Mouse (Mus musculus) bone marrow, adult 2 months (tissue): Measurements from ENCODE around the gene Slc39a2. TPM values are rescaled to one million over a fixed set of nuclear protein-coding genes. Genes with fewer than 3 reads are reported as not detected.

Experiments used
- H3K27ac ChIP-seq: fragments of 200-500 bp; 2 replicates; pipeline ENCODE4 v1.5.1; 2012; ENCODE audit warnings: low read depth, mild to moderate bottlenecking, control low read depth, inconsistent platforms, low read length; ENCODE audit not compliant: control insufficient read depth, poor library complexity, insufficient read depth
- H3K4me1 ChIP-seq: fragments of 200-500 bp; 2 replicates; pipeline ENCODE4 v1.6.1; 2011; ENCODE audit warnings: low read length; ENCODE audit not compliant: control insufficient read depth, insufficient read depth
- H3K4me3 ChIP-seq: fragments of 200-500 bp; replicated peaks from 2 replicates; pipeline ENCODE3; 2011; ENCODE audit warnings: mild to moderate bottlenecking, low read depth, low read length, control low read depth; ENCODE audit not compliant: control insufficient read depth
- CTCF ChIP-seq: fragments of 200-500 bp; IDR thresholded peaks from 2 replicates; pipeline ENCODE4 v1.5.1; 2011; ENCODE audit warnings: low read length, control low read depth; ENCODE audit not compliant: control insufficient read depth, insufficient read depth
- POLR2A ChIP-seq: fragments of 200-500 bp; IDR thresholded peaks from 2 replicates; pipeline ENCODE4 v1.6.1; 2011; ENCODE audit warnings: low read depth, mild to moderate bottlenecking, control low read depth, low read length, borderline replicate concordance; ENCODE audit not compliant: control insufficient read depth
- WGBS: fragments of 180-500 bp; shearing (Covaris S2); methylation state at CpG from one replicate; pipeline ENCODE4 v1.1.7; 2018; 5-methylcytosine and 5-hydroxymethylcytosine counted together
- polyA plus RNA-seq: library from polyadenylated mRNA; stranded (reverse); fragments of >200 nt; gene quantifications from 2 replicates; pipeline ENCODE4 v1.2.4, GENCODE M21; 2011; ENCODE audit warnings: low replicate concordance; ENCODE audit not compliant: missing spikeins, insufficient read depth, insufficient read length

The Slc39a2 gene
- polyA plus RNA-seq, 1 experiment = 7.2 TPM

DNA sequence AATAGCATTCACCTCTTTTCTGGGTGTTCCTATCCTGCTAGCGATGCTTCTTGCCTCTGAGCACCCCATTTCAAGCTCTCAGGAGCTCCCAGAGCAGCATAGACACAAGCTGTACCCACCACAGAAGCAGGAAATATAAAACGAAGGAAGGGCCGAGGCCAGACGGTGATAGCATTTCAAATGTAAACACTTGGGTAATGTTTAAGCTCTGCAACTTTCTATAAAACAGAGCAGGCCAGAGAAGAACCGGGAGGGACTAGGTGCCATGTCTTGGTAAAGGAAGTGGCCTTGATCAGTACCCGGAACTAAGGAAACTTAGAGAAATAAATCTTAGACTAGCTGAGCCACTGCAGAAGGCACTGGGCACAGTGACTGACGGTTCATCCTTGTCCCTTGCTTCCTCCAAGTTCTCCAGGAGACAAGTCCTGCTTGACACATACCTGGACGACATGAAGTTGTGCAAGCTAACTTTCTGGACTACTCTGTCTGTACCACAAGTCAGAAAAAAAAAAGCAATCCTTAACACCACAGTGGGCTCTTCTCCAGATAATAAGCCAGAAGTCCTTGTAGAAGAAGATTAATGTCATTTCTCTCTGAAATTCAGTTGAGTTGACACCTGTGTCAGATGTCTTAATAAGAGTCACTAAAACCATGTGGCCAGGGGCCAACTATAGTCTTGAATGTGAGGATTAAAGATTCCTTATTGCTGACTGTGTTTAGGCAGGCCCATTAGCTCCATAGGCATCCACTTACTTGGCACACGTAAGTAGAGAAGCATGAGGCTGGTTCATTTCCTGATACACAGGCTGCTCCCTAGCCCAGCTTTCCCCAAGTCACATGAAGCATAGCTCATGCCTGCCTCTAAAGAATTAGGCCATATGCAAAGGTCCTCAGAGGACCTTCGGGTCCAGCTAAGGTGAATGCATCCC lies 39.7 kb downstream of the Slc39a2 start:
- Histone ChIP-seq H3K27ac (no peak overlapping the region), H3K4me3 (no peak overlapping the region), H3K4me1 (no peaks in the 10 kb centered on the region)
- WGBS = 54% methylated on average over 10 of the region's 10 CpGs
- TF ChIP-seq POLR2A = no peak

GRCm38 (mm10) chr14:51939005-51939404 lies 46.3 kb downstream of the Slc39a2 start:
- Histone ChIP-seq H3K4me3 (no peak overlapping the region), H3K27ac (no peak overlapping the region), H3K4me1 (no peaks in the 10 kb centered on the region)
- WGBS = 89% methylated on average over 9 of the region's 9 CpGs
- TF ChIP-seq CTCF (no peak), POLR2A (no peak)

DNA sequence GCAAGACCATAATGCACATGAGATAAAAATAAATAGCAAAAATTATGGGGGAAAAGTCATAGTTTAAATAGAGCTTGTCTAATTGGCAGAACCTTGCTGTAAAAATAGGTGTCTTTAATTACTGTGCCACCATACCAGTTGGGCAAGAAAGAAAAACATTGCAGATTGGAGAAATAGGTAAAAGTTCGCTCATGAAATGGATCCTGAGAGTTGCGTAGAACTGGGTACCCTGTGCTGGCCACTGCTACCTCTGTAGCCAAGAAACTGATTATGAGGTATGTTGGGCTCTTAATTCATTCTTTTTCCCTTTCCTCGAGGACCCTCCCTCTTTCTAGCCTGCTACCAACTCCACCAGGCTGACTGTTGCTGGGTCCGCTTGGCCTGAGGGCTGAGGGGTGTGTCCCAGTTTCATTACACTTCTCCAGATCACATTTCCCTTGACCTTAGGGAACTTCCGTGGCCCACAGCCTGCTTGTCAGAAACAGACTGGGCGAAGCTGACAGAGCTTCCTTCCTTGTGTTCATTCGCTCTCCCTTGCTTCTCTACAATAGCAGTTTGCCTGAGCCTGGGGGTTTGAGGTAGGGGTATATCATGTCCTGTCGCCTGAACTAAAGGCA lies 48.4 kb downstream of the Slc39a2 start:
- H3K27ac ChIP-seq = no peak overlapping the region
- no peak overlapping the region for H3K4me3 ChIP-seq
- no peak for TF ChIP-seq CTCF
- no peak for TF ChIP-seq POLR2A
- 29% methylated on average over 8 of the region's 8 CpGs for WGBS
- H3K4me1 ChIP-seq = no peaks in the 10 kb centered on the region

DNA sequence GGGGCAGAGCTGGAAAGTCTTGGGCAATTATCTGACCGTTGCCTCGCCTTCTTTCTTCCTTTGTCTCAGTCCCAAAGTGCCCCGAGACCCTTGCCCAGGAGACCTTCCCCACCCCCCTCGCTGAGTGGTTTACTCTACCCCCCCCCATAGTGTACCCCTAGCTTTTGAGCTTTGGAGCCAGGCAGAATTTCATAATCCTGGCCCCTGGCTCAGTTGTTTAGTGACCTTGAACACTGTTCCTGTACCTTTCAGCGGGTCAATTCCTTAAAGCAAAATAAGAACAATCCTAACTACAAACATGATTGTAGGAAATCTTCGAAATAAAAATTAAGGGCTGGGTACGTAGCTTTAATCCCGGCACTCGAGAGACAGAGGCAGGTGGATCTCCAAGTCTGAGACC lies 48.9 kb downstream of the Slc39a2 start:
- H3K27ac ChIP-seq = no peak overlapping the region
- WGBS = 51% methylated on average over 9 of the region's 9 CpGs
- TF ChIP-seq POLR2A (no peak), CTCF (no peak)

GRCm38 (mm10) chr14:51942236-51942635 lies 49.5 kb downstream of the Slc39a2 start:
- Histone ChIP-seq H3K27ac (no peak overlapping the region), H3K4me1 (no peaks in the 10 kb centered on the region), H3K4me3 (no peak overlapping the region)
- TF ChIP-seq POLR2A (no peak), CTCF (no peak)
- WGBS = 36% methylated on average over 7 of the region's 7 CpGs

More for the DNA sequence above, 48.9 kb downstream of the Slc39a2 start:
- H3K4me3 ChIP-seq = no peak overlapping the region
- H3K4me1 ChIP-seq = no peaks in the 10 kb centered on the region

GRCm38 (mm10) chr14:51943336-51943735 lies 50.6 kb downstream of the Slc39a2 start:
- TF ChIP-seq POLR2A (no peak), CTCF (no peak)
- Histone ChIP-seq H3K4me3 (no peak overlapping the region), H3K4me1 (no peaks in the 10 kb centered on the region), H3K27ac (no peak overlapping the region)
- WGBS = 63% methylated on average over 6 of the region's 6 CpGs

Other genes starting within 250 kb of the Slc39a2 start
- not detected in 2 replicates for gene Gm17079, start 197.4 kb upstream of the Slc39a2 start, polyA plus RNA-seq
- gene Gm5800, start 175.7 kb upstream of the Slc39a2 start, polyA plus RNA-seq = not detected in 2 replicates
- gene Ang4, start 119.3 kb upstream of the Slc39a2 start, polyA plus RNA-seq = not detected in 2 replicates
- not detected in 2 replicates for gene AY358078, start 92.8 kb upstream of the Slc39a2 start, polyA plus RNA-seq
- gene Ear6, start 39.2 kb upstream of the Slc39a2 start, polyA plus RNA-seq = 10.0 TPM in 1 of 2 replicates, not detected in the other
- 20.8 and 25.1 TPM in 2 replicates for gene Mettl17, start 8.0 kb upstream of the Slc39a2 start, polyA plus RNA-seq
- gene Ndrg2, start 21.3 kb downstream of the Slc39a2 start, polyA plus RNA-seq = 13.5 and 24.9 TPM in 2 replicates
- gene Tppp2, start 25.5 kb downstream of the Slc39a2 start, polyA plus RNA-seq = not detected in 2 replicates
- gene Rnase13, start 29.9 kb downstream of the Slc39a2 start, polyA plus RNA-seq = not detected in 2 replicates
- 21.3 and 23.7 TPM in 2 replicates for gene Arhgef40, start 91.8 kb downstream of the Slc39a2 start, polyA plus RNA-seq
- not detected in 2 replicates for gene Tmem253, start 122.8 kb downstream of the Slc39a2 start, polyA plus RNA-seq
- gene Zfp219, start 127.8 kb downstream of the Slc39a2 start, polyA plus RNA-seq = 16.1 and 25.9 TPM in 2 replicates
- gene Olfr221, start 149.6 kb downstream of the Slc39a2 start, polyA plus RNA-seq = not detected in 2 replicates
- 226 and 328 TPM in 2 replicates for gene Hnrnpc, start 211.1 kb downstream of the Slc39a2 start, polyA plus RNA-seq
- gene Rpgrip1, start 217.8 kb downstream of the Slc39a2 start, polyA plus RNA-seq = 337 and 668 TPM in 2 replicates